Mouse (Mus musculus): ENCODE measurements at regions not wholly inside any gene's neighbourhood (a gene's known extent, or its start where the extent isn't known, plus 50 kb on each side); places are given as distances from the start of the nearest gene placed in this dataset.

DNA sequence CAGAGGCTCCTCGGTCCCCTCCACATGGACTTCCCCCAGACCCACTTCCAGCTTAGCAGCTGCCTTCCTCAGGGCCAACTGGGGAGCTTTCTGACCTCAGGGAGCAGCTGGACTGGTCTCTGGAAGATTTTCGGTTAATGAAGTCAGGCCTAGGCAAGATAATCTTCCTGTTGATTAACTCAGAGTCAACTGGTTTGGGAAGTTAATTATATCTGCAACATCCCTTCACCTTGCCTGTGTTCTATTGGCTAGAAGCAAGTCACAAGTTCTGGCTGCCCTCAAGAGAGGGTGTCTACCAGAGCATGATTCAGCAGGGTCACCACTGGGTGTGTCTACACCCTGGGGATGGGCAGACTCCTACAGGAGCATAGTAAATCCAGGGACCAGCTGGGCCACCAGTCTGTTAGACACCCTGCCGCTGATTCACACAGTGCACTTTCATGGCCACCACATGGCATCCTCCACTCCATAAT, 53.9 kb upstream of the Maml3 start:
- intact Hi-C loops (cut with DNase I) = no loop called here
- H3K4me3 ChIP-seq = no peak overlapping the region
- no peak for TF ChIP-seq CTCF (IDR thresholded peaks at IDR 0.05)
- no peak for DNase-seq
- H3K27ac ChIP-seq = no peak overlapping the region

DNA sequence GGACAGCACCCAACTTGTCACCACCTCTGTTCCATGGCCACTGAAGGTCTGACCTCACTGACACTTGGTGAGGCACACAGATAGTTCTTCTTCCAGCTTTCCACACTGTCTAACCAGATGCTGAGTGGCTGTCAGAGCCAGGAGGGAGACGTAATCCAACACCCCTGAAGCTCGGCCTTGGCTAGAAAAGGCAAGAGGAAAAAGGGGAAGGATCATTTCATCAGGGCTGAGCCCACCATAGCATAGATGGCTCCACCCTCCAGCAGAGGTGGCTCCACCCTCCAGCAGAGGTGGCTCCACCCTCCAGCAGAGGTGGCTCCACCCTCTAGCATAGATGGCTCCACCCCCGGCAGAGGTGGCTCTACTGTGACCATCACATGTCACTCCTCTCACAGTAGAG, 56.8 kb upstream of the Maml3 start:
- TF ChIP-seq CTCF (IDR thresholded peaks at IDR 0.05) = no peak
- no peak overlapping the region for H3K27ac ChIP-seq
- intact Hi-C loops (cut with DNase I) = no loop called here

DNA sequence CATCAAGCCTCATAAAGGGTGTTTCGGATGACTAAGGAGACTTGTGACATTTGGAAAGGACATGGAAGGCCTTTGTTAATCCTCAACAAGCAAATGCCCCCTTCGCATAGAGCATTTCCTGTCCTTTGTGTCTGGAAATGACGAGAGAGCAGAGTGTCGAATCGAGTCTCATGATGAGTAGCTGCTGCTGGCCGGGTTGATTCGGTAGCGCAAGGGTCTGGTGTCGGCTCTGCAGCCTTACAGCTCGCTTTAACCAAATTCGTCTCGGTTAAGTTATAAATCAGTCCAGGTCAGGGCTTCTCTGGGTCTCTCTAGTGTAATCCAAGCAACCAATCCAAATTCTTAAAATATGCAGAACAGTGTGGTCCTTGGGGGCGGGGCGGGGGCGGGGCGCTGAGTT, 59.1 kb upstream of the Maml3 start:
- no peak overlapping the region for H3K27ac ChIP-seq
- intact Hi-C loops (cut with DNase I) = no loop called here
- DNase-seq = no peak
- H3K4me3 ChIP-seq = 0 out of 2 replicates have a peak overlapping the region, but pooled peaks have one; percentile 2
- no peak for TF ChIP-seq CTCF (IDR thresholded peaks at IDR 0.05)

More for the DNA sequence above, 56.8 kb upstream of the Maml3 start:
- no peak for DNase-seq
- no peak overlapping the region for H3K4me3 ChIP-seq

DNA sequence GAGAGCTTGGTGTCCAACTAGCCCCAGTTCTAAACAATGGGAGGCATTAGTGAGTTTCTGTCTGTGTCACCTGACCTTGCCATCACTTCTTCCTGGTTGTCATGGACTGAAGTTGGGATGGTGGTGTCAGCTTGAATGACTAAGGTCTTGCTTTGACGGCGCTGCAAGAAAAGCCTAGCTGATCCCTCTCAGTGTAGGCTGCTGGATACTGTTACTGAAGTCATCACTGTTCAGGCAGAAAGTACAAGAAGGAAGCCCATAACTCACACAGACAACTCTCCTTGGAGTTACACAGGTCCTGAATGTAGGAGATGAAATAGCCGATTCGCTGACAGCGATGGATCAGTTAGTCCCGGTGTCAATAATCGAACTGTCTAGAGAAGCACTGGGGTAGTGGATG, 62.5 kb upstream of the Maml3 start:
- TF ChIP-seq CTCF (IDR thresholded peaks at IDR 0.05) = no peak
- intact Hi-C loops (cut with DNase I) = no loop called here

DNA sequence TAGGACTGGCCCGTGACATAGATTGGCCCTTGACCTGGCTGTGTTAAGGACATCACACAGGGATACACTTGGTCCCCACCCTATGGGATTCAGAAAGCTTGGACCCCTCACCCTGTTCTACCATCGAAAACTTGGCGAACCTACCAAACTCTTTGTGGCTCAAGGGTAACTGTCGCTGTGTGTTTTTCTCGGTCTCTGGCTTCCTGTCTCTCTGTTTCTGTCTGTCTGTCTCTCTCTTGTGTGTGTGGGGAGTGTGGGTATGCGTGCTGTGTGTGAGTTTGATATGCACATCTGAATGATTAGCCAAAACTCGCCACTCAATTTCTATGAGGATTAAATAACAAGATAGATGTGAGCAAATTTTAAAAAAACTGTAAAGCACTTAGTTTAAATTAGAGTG, 66.0 kb upstream of the Maml3 start:
- intact Hi-C loops (cut with DNase I) = no loop called here
- TF ChIP-seq CTCF (IDR thresholded peaks at IDR 0.05) = no peak
- no peak for DNase-seq
- H3K4me3 ChIP-seq = no peak overlapping the region
- no peak overlapping the region for H3K27ac ChIP-seq

More for the DNA sequence above, 62.5 kb upstream of the Maml3 start:
- H3K4me3 ChIP-seq = no peak overlapping the region
- DNase-seq = no peak
- H3K27ac ChIP-seq = no peak overlapping the region

DNA sequence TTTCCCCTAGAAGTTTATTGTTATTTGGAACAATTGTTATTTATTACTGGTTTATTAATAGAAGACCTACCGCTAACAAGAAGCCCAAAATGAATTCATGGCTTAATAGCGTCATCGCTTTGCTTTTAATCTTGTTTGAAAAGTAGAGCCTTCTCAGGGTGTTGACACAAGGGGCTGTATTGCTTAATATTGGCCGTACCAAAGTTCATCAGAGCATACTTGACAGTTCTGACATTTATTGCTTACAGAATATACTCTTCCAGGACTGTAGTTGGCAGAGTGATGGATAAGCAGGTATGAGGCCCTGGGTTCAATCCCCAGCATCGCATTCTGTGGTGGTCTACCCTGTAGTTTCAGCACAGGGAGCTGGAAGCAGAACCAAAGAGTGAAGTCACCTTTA, 66.4 kb upstream of the Maml3 start:
- H3K27ac ChIP-seq = no peak overlapping the region
- intact Hi-C loops (cut with DNase I) = no loop called here
- DNase-seq = no peak
- TF ChIP-seq CTCF (IDR thresholded peaks at IDR 0.05) = no peak
- no peak overlapping the region for H3K4me3 ChIP-seq

DNA sequence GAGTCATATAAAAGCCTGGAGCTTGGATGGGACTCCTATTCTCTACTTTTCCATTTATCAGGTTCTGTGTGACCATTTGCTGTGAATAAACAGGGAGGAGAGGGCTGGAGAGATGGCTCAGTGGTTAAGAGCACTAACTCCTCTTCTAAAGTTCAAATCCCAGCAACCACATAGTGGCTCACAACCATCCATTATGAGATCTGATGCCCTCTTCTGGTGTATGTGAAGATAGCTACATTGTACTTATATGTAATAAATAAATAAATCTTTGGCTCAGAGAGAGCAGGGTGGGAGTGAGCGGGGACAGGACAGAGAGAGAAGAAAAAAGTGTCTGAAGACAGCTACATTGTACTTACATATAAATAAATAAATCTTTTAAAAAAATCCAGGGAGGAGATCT, 68.6 kb upstream of the Maml3 start:
- Histone ChIP-seq H3K27ac (no peak overlapping the region), H3K4me3 (no peak overlapping the region)
- no peak; the same call in 1 of the 2 replicates for TF ChIP-seq CTCF (IDR thresholded peaks at IDR 0.05)
- intact Hi-C loops (cut with DNase I) = no loop called here
- DNase-seq = no peak

DNA sequence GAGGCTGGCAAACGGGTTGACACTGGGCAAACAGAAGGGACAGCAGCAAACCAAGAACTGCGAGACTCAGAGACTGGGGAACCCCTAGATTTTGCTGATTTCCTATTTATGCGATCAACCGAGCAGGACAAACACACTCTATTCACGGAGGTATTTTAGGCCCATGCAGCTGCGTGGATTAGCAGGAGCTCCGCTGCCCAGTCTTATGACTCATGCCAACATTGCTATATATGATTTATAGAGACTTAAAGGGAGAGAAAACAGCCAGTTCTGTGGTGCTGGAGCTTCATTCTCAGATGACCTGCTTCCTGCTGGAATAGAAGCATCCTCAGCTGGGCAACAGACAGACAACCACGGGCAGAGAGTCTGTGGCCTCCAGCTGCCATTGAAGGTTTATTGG, 71.2 kb upstream of the Maml3 start:
- no peak overlapping the region for H3K27ac ChIP-seq
- no peak for TF ChIP-seq CTCF (IDR thresholded peaks at IDR 0.05)
- no peak for DNase-seq
- H3K4me3 ChIP-seq = no peak overlapping the region
- intact Hi-C loops (cut with DNase I) = loop anchor here (5.0 kb wide), 1 partner anchor 69 kb away; the partner anchor contains the start of gene Maml3

DNA sequence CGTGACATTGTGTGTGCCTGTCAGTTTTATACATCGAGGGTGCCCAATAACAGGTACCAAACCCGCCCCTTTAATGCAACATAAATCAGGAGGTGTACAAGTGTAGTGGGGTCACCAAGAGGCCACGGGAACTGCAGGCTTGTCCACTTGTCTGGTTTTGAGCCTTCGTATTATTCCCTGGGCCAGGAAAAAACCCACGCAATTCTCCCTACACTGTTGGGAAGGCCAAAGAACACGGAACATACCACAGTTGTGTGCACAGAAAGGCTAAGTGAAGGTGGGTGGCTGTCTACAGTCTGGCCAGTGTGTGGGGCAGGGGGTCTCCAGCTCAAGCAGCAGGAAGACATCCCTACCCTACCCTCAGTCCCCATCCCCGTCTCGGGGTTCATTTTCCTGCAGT, 74.0 kb upstream of the Maml3 start:
- no peak for TF ChIP-seq CTCF (IDR thresholded peaks at IDR 0.05)
- Histone ChIP-seq H3K4me3 (no peak overlapping the region), H3K27ac (peak overlapping the region; percentile 81)
- no peak for DNase-seq
- intact Hi-C loops (cut with DNase I) = loop anchor here (5.0 kb wide), 1 partner anchor 72 kb away; the partner anchor contains the start of gene Maml3

DNA sequence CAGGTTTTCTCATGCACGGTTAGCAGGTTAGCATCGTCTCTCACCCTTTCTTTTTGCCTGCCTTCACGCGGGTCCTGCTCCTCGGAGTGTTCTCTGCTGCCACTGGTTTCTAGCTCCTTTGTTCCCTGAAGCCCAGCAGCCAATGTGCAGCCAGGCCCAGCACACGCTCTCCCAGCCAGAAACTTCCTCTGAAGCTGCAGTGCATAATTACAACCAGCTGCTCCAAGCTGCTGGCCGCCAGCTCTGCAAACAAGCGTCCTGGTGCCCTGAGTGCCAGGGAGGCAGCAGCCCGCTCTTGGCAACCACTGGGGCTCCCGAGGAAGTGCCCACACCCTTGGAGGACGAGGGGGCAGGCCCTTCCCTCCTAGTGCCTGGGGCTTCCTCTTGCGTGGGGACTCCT, 74.8 kb upstream of the Maml3 start:
- TF ChIP-seq CTCF (IDR thresholded peaks at IDR 0.05) = no peak
- peak; percentile 86 for DNase-seq
- intact Hi-C loops (cut with DNase I) = loop anchor here (5.0 kb wide), 1 partner anchor 72 kb away; the partner anchor contains the start of gene Maml3
- H3K27ac ChIP-seq = peak overlapping the region; percentile 81
- H3K4me3 ChIP-seq = peak overlapping the region; percentile 48

DNA sequence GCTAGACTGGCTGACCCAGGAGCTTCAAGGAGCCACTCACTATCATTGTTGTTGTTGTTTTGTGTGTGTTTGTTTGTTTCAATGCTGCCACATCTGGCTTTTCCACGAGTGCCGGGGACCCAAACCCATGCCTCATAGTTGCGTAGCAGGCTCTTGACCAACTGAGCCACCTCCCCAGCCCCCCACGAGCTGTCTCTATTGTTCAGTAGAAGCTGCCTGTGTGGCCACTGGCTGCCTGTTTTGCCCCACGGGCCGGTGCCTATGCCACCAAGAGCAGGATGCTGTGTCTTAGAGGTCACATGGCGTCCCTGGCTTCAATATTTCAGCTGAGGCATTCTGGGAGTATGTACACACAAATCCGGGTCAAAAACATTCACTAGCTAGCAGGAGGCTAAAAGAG, 75.4 kb upstream of the Maml3 start:
- peak; percentile 34 for DNase-seq
- peak overlapping the region; percentile 36 for H3K4me3 ChIP-seq
- intact Hi-C loops (cut with DNase I) = no loop called here
- H3K27ac ChIP-seq = peak overlapping the region; percentile 81
- TF ChIP-seq CTCF (IDR thresholded peaks at IDR 0.05) = no peak

DNA sequence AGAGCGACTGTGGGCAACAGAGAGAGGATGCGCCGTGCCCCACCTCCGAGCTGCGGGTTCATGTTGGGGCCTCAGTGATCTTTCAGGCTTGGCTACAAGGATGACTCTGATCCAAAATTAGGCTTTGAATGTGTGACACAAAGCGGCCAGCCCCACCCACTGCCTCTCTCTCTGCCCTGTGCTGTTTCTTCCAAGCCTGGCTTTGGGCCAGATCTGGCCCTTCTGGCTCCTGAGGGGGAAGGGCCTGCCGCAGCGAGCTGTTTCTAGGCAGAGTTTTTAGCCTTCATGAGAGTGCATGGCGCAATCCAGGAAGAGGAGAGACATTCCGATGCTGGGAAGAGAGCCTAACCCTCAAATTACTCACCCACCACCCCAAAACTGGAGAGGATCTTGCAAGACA, 75.9 kb upstream of the Maml3 start:
- Histone ChIP-seq H3K27ac (peak overlapping the region; percentile 81), H3K4me3 (peak overlapping the region; percentile 36)
- DNase-seq = peak; percentile 87
- intact Hi-C loops (cut with DNase I) = no loop called here
- TF ChIP-seq CTCF (IDR thresholded peaks at IDR 0.05) = no peak

DNA sequence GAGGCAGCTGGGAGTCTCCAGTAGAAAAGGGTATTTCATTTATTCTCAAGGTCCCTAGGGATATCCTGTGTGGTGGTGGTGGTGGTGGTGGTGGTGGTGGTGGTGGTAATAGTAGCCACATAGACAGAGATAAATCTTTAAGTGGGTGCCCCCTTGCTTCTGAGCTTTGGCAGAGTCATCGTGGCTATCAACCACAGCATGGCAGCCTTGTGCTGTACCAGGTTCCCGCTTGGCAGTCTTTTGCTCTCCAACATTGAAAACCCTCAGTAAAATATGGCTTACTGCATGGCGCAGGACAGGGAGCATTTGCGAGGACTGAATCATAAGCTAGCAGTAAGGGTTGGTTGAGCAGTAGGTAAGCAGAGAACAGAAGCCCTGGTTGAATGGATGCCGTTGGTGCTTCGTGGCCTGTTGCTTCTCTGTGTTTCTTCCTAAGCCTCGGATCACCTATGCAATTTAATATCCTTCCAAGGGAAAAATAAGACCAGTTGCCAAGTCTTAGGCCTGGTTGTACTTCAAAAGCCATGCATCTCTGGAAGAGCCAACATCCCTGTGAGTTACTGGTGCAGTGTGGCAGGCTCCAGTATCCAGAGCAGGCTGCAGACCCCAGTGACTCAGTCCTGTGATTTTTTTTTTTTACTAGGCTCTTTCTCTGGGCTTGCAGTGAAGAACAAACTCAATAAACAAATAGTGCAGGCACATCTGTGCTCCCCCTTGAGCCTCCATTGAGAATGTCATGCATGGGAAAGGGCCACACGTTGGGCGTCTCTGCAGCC, 76.6 kb upstream of the Maml3 start:
- Histone ChIP-seq H3K27ac (peak overlapping the region; percentile 81), H3K4me3 (no peak overlapping the region)
- no peak for TF ChIP-seq CTCF (IDR thresholded peaks at IDR 0.05)
- DNase-seq = no peak
- intact Hi-C loops (cut with DNase I) = no loop called here

DNA sequence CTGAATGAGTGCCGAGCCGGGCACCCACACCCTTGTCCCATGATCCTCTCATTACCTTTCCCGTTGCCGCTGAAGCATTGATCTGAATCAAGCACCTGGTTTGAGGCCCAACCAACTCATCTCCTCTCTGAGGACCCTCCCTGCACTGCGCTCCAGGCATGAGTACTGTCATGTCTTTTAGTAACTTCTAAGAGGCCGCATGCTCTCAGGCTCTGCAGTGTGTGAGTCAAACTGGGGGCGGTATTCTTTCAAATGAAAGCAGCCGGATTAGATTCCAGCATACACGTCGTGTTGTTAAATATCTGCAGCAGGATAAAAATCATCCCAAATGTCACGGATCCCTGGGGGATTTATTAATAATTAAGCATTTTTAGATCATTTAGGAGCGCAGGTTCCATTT, 79.4 kb upstream of the Maml3 start:
- H3K27ac ChIP-seq = no peak overlapping the region

More for the DNA sequence above, 79.4 kb upstream of the Maml3 start:
- intact Hi-C loops (cut with DNase I) = no loop called here
- TF ChIP-seq CTCF (IDR thresholded peaks at IDR 0.05) = no peak
- H3K4me3 ChIP-seq = no peak overlapping the region
- no peak for DNase-seq
